Mouse (Mus musculus): Measurements from ENCODE around the gene Klrb1a.
A peak's percentile ranks its signal among the peaks of the same experiment; 100 is the strongest.

Klrb1a gene

GRCm38 (mm10) chr6:128602026-128602425 lies 21.3 kb downstream of the Klrb1a start:
- DNase-seq (ENCODE audit: low read depth), result no peak

GRCm38 (mm10) chr6:128599555-128599954 lies 23.8 kb downstream of the Klrb1a start:
- no peak for DNase-seq (ENCODE audit: low read depth)

GRCm38 (mm10) chr6:128598256-128599047 lies 24.9 kb downstream of the Klrb1a start:
- no peak for DNase-seq (ENCODE audit: low read depth)

- DNase-seq (ENCODE audit: low read depth), result no peak
These were observed 26.2 kb downstream of the Klrb1a start for GRCm38 (mm10) chr6:128597121-128597522.

GRCm38 (mm10) chr6:128594651-128595050 lies 28.7 kb downstream of the Klrb1a start:
- no peak for DNase-seq (ENCODE audit: low read depth)

GRCm38 (mm10) chr6:128589426-128589825 lies 33.9 kb downstream of the Klrb1a start:
- no peak for DNase-seq (ENCODE audit: low read depth)

GRCm38 (mm10) chr6:128587619-128588018 lies 35.7 kb downstream of the Klrb1a start:
- DNase-seq (ENCODE audit: low read depth), result peak; percentile 41

GRCm38 (mm10) chr6:128585642-128586245 lies 37.6 kb downstream of the Klrb1a start:
- no peak for DNase-seq (ENCODE audit: low read depth)

- no peak for DNase-seq (ENCODE audit: low read depth)
These were observed 39.2 kb downstream of the Klrb1a start for GRCm38 (mm10) chr6:128584070-128584660.

- DNase-seq (ENCODE audit: low read depth), result no peak
These were observed 41.8 kb downstream of the Klrb1a start, which contains the start of gene A2ml1 for GRCm38 (mm10) chr6:128581508-128581907. A2ml1 (minus strand) TSS chr6:128581608.

GRCm38 (mm10) chr6:128577301-128577700 lies 46.0 kb downstream of the Klrb1a start:
- no peak for DNase-seq (ENCODE audit: low read depth)

- DNase-seq (ENCODE audit: low read depth), result no peak
These were observed 56.7 kb downstream of the Klrb1a start for GRCm38 (mm10) chr6:128566589-128566988.

Measured in c-Kit-positive CD71-positive TER-119-negative erythroid progenitor cells, embryonic 14.5 days (primary cell).